Mouse (Mus musculus) hindbrain, embryonic 11.5 days (tissue): ENCODE data around the gene Glod4. TPM values are rescaled to one million over a fixed set of nuclear protein-coding genes. Genes with fewer than 3 reads are reported as not detected.

ENCODE experiments used
- ATAC-seq: fragments of 200-750 bp; cut with Nextera tagmentation; 2 replicates; pipeline ENCODE4 v1.8.0; 2017; ENCODE audit warnings: mild to moderate bottlenecking, moderate TSS enrichment, moderate library complexity; ENCODE audit not compliant: low FRiP score
- DNase-seq: peaks from one replicate; pipeline ENCODE4 v3.0.0-alpha.2; 2015; ENCODE audit warnings: low spot score
- H3K27ac ChIP-seq: fragments of 300-500 bp; sonication (generic); 2 replicates; pipeline ENCODE4 v1.5.1; 2014; ENCODE audit warnings: mild to moderate bottlenecking, low read depth, low read length
- H3K27me3 ChIP-seq: fragments of 300-500 bp; sonication (generic); 2 replicates; pipeline ENCODE4 v1.6.1; 2014; ENCODE audit warnings: mild to moderate bottlenecking, low read length, moderate library complexity, mixed read lengths; ENCODE audit not compliant: control insufficient read depth, insufficient read depth
- H3K36me3 ChIP-seq: fragments of 300-500 bp; sonication (generic); 2 replicates; pipeline ENCODE4 v1.6.1; 2014; ENCODE audit warnings: mild to moderate bottlenecking, low read length, moderate library complexity, mixed read lengths; ENCODE audit not compliant: control insufficient read depth, insufficient read depth
- H3K4me1 ChIP-seq: fragments of 300-500 bp; sonication (generic); replicated peaks from 2 replicates; pipeline ENCODE4 v1.6.1; 2014; ENCODE audit warnings: low read length, mixed read lengths; ENCODE audit not compliant: control insufficient read depth, insufficient read depth
- H3K4me2 ChIP-seq: fragments of 300-500 bp; sonication (generic); replicated peaks from 2 replicates; pipeline ENCODE4 v1.6.1; 2014; ENCODE audit warnings: mild to moderate bottlenecking, low read depth, low read length
- H3K4me3 ChIP-seq: fragments of 300-500 bp; sonication (generic); 2 replicates; pipeline ENCODE4 v1.5.1; 2014; ENCODE audit warnings: low read depth, low read length
- H3K9ac ChIP-seq: fragments of 300-500 bp; sonication (generic); 2 replicates; pipeline ENCODE4 v1.6.1; 2014; ENCODE audit warnings: low read depth, low read length
- H3K9me3 ChIP-seq: fragments of 300-500 bp; sonication (generic); 2 replicates; pipeline ENCODE4 v1.6.1; 2016; ENCODE audit warnings: low read length; ENCODE audit not compliant: control insufficient read depth
- WGBS: fragments of 180-500 bp; shearing (Covaris S2); extraction: QIAGEN DNeasy Blood & Tissue Kit; methylation state at CpG from one replicate; pipeline ENCODE4 v1.1.7; 2014; 5-methylcytosine and 5-hydroxymethylcytosine counted together
- polyA plus RNA-seq: library from polyadenylated mRNA; unstranded; fragments of >200 nt; fragmentation: Nextera tagmentation; extraction: Ambion mirVana; gene quantifications from 2 replicates; pipeline ENCODE4 v1.2.1, GENCODE M21; 2014

Glod4 gene
- 132 and 140 TPM in 2 replicates for polyA plus RNA-seq

DNA sequence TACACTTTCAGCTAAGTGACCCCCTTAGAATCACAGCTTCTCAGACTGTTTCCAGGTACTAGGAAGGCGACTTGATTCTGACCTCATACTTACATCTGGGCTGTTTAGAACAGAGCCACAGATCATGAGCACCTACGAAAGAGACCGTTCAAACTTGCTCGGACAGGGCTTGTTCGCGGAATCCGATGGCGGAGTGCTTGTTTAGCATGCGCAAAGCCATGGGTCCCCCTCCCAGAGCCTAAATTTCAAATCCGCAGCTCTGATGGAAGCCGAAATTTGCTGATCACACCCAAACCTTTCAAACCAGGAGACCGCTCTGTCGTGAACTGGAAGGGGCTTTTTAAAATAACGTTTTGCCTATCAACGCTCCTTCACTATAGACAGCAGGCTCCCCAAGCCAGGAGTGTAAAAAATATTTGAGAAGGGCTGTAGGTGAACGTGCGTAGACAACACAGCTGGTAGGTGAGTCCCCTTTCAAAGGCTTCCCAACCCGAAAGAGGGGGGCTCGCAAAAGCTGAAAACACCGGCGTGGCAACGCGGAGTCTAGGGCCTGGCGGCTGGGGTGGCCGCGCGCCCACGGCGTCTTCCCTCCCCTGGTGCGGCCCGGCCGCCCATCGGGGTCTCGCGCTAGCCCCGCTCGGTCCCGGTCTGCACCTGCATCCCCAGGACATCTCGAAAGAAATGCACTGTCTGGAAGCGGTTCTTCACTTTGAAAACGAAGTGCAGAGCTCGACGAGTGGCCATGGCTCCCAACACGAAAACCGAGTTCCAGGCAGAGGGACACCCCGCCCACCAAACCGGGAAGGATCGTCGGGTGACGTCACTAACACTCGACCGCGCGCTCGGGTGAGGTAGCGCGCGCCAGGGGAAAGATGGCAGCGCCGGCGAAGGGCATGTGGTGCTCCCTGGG is at the start of gene Glod4, which contains the start of gene Mrm3:
Gene Glod4 (minus strand): TSS at position 825 of the 910 bp plus-strand sequence.
Gene Mrm3 (plus strand): TSS at position 815 of the 910 bp plus-strand sequence.
- H3K4me1 ChIP-seq, result peaks cover 3% of the 10 kb centered on the region; the same call in 1 of the 2 replicates
- no peaks in the 10 kb centered on the region for H3K36me3 ChIP-seq
- H3K4me3 ChIP-seq, result peak within 1 kb of the TSS; percentile 85
- peak; percentile 85 for ATAC-seq
- H3K9ac ChIP-seq, result peak within 1 kb of the TSS; percentile 78
- peak; percentile 97 for DNase-seq
- H3K4me2 ChIP-seq, result peak within 1 kb of the TSS; percentile 86
- H3K9me3 ChIP-seq, result no peaks in the 10 kb centered on the region
- no peaks in the 10 kb centered on the region for H3K27me3 ChIP-seq
- H3K27ac ChIP-seq, result peak within 1 kb of the TSS; percentile 33; the same call in 1 of the 2 replicates
- WGBS, result under 1% methylated on average over 61 of the region's 61 CpGs

DNA sequence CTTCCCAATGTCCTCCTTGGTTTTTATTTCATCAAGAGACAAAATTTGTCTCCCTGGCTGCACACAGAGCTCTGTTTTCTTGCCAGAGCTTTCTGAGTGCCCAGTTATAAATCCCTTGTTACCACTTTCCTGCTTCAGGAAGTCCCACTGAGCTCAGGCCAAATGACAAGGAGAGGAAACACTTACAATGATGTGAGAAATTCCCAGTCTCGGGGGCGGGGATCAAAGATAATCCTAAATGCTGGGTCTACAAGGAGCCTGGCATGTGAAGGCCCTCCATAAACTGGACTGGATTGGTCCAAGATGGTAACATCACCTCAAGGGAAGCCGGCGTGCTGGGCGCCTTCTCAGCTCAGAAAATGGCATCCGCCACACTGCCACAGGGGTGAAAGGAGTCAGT is 49.3 kb upstream of the Glod4 start:
- Histone ChIP-seq H3K36me3 (no peaks in the 10 kb centered on the region), H3K27ac (0 out of 2 replicates have a peak overlapping the region, but pooled peaks have one; percentile 30), H3K9me3 (no peaks in the 10 kb centered on the region), H3K4me3 (no peak overlapping the region), H3K9ac (no peak overlapping the region), H3K4me2 (no peak overlapping the region), H3K4me1 (peaks cover 2% of the 10 kb centered on the region), H3K27me3 (no peaks in the 10 kb centered on the region)
- no peak for DNase-seq
- ATAC-seq, result no peak
- 72% methylated on average over 6 of the region's 6 CpGs for WGBS

DNA sequence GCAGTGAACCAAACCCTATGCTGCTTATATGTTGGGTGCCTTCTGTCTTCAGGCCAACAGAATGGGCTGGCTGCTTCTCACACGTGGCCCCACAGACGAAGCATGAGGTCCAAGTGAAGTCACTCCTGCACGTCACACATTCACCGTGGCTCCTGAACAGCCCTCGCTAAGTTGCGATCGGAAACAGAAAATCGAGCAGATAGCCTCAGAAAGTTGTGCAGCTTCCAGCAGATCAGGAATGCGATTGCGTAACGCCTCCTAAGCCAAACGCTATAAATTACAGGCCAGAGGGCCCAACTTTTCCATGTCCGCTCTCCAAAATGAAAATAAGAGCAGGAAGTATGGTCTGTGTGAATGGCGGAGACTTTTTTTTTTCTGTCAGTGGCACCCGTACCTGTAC is 48.9 kb upstream of the Glod4 start:
- no peak overlapping the region for H3K4me2 ChIP-seq
- 83% methylated on average over 15 of the region's 15 CpGs for WGBS
- H3K9me3 ChIP-seq, result no peaks in the 10 kb centered on the region
- no peaks in the 10 kb centered on the region for H3K36me3 ChIP-seq
- ATAC-seq, result no peak
- H3K4me1 ChIP-seq, result peaks cover 4% of the 10 kb centered on the region
- H3K27me3 ChIP-seq, result no peaks in the 10 kb centered on the region
- no peak overlapping the region for H3K9ac ChIP-seq
- no peak overlapping the region for H3K27ac ChIP-seq
- no peak for DNase-seq
- H3K4me3 ChIP-seq, result no peak overlapping the region

DNA sequence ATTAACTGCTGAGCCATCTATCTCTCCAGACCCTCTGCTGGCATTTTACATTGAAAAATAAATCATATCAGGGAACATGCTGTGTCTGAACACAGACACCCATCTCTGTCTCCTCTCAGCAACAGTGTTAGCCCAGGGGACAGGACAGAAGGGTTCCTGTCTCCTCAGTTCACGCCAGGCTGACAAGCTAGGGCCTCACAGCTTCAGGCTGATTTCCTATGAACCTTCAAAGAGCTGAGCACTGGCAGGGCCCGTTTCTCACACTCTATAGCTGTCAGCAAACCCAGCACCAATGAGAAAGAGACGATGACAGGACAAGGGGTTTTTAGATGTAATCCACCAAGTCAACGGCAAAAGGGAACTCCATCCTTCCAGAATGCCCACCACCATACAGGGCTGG is 48.4 kb upstream of the Glod4 start:
- peaks cover 4% of the 10 kb centered on the region for H3K4me1 ChIP-seq
- no peak overlapping the region for H3K9ac ChIP-seq
- no peaks in the 10 kb centered on the region for H3K9me3 ChIP-seq
- no peak overlapping the region for H3K4me2 ChIP-seq
- no peak overlapping the region for H3K4me3 ChIP-seq
- H3K27ac ChIP-seq, result 0 out of 2 replicates have a peak overlapping the region, but pooled peaks have one; percentile 30
- ATAC-seq (no peak), DNase-seq (no peak)
- WGBS, result 77% methylated on average over 4 of the region's 4 CpGs
- no peaks in the 10 kb centered on the region for H3K36me3 ChIP-seq
- H3K27me3 ChIP-seq, result no peaks in the 10 kb centered on the region

DNA sequence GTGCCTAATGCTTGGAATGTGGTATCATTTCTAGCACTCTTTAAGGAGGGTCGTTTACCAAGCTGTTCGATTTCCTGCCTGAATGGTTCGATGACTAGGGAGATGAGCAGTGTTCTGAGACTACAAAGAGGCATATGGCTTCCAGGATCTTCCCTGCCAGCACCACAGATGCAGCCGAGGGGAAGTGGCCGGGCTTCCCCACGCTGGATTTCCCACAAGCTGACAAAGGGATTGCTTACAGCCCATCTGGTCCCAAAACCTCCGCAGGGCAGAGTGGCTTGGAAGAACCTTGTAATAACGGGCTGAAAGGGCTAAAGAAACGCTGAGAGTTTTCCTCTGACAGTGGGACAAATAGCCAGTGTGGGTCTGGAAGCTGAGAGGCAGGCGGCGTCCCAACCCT is 46.8 kb upstream of the Glod4 start:
- DNase-seq (peak; percentile 66), ATAC-seq (peak; percentile 53)
- Histone ChIP-seq H3K4me3 (no peak overlapping the region), H3K4me1 (peaks cover 4% of the 10 kb centered on the region), H3K36me3 (no peaks in the 10 kb centered on the region), H3K4me2 (no peak overlapping the region), H3K9ac (peak overlapping the region; percentile 35; the same call in 1 of the 2 replicates), H3K27me3 (no peaks in the 10 kb centered on the region), H3K9me3 (no peaks in the 10 kb centered on the region), H3K27ac (peak overlapping the region; percentile 67)
- WGBS, result 28% methylated on average over 11 of the region's 11 CpGs

DNA sequence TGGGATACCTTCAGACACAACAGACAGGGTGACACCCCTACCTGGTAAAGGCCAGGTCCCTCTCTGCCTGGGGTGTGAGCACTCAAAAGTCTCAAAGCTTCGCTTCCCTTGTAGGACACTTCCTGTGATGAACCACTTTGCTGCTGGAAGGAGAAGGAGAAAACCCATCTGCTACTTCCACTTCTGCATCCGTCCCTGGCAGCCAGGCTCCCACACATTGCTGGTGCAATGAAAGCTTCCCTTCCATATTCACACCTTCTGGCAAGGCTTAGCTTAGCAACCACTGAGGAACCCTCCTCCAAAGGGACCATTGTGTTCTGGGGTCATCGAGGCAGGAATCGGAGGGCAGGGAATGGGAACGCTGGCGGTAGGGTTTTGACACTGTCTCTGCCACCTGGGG is 45.1 kb upstream of the Glod4 start:
- Histone ChIP-seq H3K4me1 (peaks cover 4% of the 10 kb centered on the region), H3K36me3 (no peaks in the 10 kb centered on the region), H3K9me3 (no peaks in the 10 kb centered on the region), H3K4me3 (no peak overlapping the region), H3K9ac (no peak overlapping the region), H3K4me2 (no peak overlapping the region), H3K27ac (no peak overlapping the region), H3K27me3 (no peaks in the 10 kb centered on the region)
- 83% methylated on average over 6 of the region's 6 CpGs for WGBS
- DNase-seq, result no peak
- ATAC-seq, result no peak

DNA sequence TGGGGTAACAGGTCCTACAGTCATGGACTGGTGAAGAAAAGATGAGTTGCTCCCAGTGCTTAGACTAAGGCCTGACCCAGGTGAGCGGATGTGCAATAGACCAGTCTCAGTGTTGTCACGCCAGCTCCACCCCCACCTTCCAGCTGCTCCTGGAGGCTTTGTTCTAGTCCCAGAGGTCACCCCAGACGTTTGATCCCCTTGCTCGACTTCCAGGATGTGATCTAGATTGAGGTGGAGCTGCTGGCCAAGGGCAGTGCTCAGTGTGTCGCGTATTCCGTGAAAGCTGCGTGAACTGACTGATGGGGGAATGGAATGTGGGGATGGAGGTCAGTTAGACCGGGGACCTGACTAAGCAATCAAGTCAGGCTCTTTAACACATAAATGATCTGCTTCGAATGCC is 43.8 kb upstream of the Glod4 start:
- DNase-seq (no peak), ATAC-seq (no peak)
- Histone ChIP-seq H3K36me3 (no peaks in the 10 kb centered on the region), H3K9ac (no peak overlapping the region), H3K9me3 (no peaks in the 10 kb centered on the region), H3K4me2 (no peak overlapping the region), H3K27me3 (no peaks in the 10 kb centered on the region), H3K27ac (no peak overlapping the region), H3K4me1 (peaks cover 4% of the 10 kb centered on the region), H3K4me3 (no peak overlapping the region)
- WGBS, result 35% methylated on average over 10 of the region's 10 CpGs

DNA sequence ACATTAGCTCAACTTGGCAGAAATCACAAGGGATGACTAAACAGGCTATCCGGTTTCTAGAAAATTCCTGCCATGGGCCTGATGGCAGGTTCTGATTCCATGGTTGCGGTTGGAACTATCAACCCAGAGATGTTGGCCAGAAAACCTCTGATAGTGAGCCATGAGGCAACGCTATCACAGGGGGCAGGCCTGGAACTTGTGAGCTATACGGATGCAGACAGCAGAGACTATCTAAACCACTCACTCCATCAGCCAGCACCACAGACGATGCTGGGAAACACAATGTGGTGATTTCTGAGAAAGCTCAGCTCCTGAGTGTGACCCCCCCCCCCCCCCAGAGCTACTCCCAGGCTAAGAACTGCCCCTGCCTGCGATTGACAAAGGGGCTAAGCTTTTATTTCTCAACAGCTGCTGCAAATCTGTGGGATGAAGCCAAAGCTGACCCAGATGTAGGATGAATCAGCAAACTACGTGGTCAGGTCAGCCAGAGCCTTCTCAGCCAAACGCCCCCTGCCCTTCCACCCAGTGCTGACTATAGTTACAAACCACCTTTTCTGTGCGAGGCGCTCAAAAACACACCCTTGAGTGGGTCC is 43.1 kb upstream of the Glod4 start:
- DNase-seq (no peak), ATAC-seq (no peak)
- H3K4me2 ChIP-seq, result no peak overlapping the region
- no peaks in the 10 kb centered on the region for H3K36me3 ChIP-seq
- H3K9me3 ChIP-seq, result no peaks in the 10 kb centered on the region
- WGBS, result 66% methylated on average over 10 of the region's 10 CpGs
- no peak overlapping the region for H3K9ac ChIP-seq
- no peak overlapping the region for H3K4me3 ChIP-seq
- peaks cover 4% of the 10 kb centered on the region for H3K4me1 ChIP-seq
- H3K27ac ChIP-seq, result 0 out of 2 replicates have a peak overlapping the region, but pooled peaks have one; percentile 10
- no peaks in the 10 kb centered on the region for H3K27me3 ChIP-seq
